In the genomic region with DNA sequence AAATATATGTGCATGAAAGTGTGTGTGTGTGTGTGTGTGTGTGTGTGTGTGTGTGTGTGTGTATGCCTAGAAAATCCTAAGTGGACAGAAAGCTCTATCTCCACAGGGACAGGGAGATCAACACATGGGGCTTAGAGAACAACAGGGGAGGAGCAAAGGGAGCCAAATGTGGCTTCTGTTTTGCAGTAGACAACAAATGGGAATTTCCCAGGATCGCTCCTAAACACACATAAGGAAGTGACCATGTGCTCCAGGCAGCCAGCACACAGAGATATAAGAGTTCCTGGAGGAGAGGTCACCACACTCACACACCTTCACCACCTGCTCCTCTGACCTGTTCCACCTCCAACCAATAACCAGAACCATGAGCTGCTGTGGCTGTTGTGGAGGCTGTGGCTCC, we compare ENCODE assay signal across 49 mouse cellular contexts. TPM values are rescaled to one million over a fixed set of nuclear protein-coding genes. Genes with fewer than 3 reads are reported as not detected.
"Had no signal": no experiment of that assay in that cellular context is flagged by ENCODE, and none has a peak within 500 bp of the region (broad histone marks: within the 10 kb centered on the region; RNA-seq: fewer than 3 reads in every experiment).

TSS of gene Krtap5-3 (plus strand) at position 301 of the 400 bp plus-strand sequence.

- H3K36me3 ChIP-seq: heart, embryonic 10.5 days; heart, embryonic 12.5 days; heart, embryonic 13.5 days; heart, embryonic 15.5 days; hindbrain, embryonic 10.5 days; hindbrain, embryonic 12.5 days; hindbrain, embryonic 13.5 days; hindbrain, embryonic 15.5 days; intestine, embryonic 15.5 days; kidney, embryonic 15.5 days had no signal

- H3K4me2 ChIP-seq: heart, embryonic 11.5 days; heart, embryonic 12.5 days; heart, embryonic 13.5 days; heart, embryonic 15.5 days; hindbrain, embryonic 12.5 days; hindbrain, embryonic 13.5 days; hindbrain, embryonic 14.5 days; hindbrain, embryonic 15.5 days; intestine, embryonic 15.5 days; kidney, embryonic 15.5 days had no signal

- H3K9ac ChIP-seq: heart, embryonic 12.5 days; heart, embryonic 13.5 days; heart, embryonic 15.5 days; hindbrain, embryonic 12.5 days; hindbrain, embryonic 13.5 days; hindbrain, embryonic 14.5 days; hindbrain, embryonic 15.5 days; intestine, embryonic 15.5 days; kidney, embryonic 15.5 days had no signal

- ATAC-seq: hindbrain, embryonic 16.5 days; hindbrain, postnatal 0 days; inflammation-experienced regulatory T-cells, adult 6 months; intestine, embryonic 15.5 days; intestine, embryonic 16.5 days; intestine, postnatal 0 days had no signal

- H3K4me1 ChIP-seq: heart, embryonic 10.5 days; heart, embryonic 12.5 days; heart, embryonic 13.5 days; heart, embryonic 15.5 days; hindbrain, embryonic 10.5 days; hindbrain, embryonic 12.5 days; hindbrain, embryonic 13.5 days; hindbrain, embryonic 15.5 days; intestine, embryonic 15.5 days; kidney, embryonic 15.5 days had no signal

- H3K27ac ChIP-seq: heart, embryonic 10.5 days; heart, embryonic 13.5 days; heart, embryonic 15.5 days; hindbrain, embryonic 10.5 days; hindbrain, embryonic 12.5 days; hindbrain, embryonic 13.5 days; hindbrain, embryonic 14.5 days; hindbrain, embryonic 15.5 days; hindbrain, postnatal 0 days; intestine, embryonic 15.5 days; kidney, embryonic 15.5 days; kidney, postnatal 0 days; layer of hippocampus, adult 2 months had no signal

- H3K27me3 ChIP-seq: heart, embryonic 15.5 days; hindbrain, embryonic 15.5 days; intestine, embryonic 15.5 days; kidney, embryonic 15.5 days had no signal

- H3K4me3 ChIP-seq: heart, embryonic 10.5 days; heart, embryonic 12.5 days; heart, embryonic 13.5 days; heart, embryonic 15.5 days; hindbrain, embryonic 10.5 days; hindbrain, embryonic 12.5 days; hindbrain, embryonic 13.5 days; hindbrain, embryonic 15.5 days; intestine, embryonic 15.5 days; kidney, embryonic 15.5 days; layer of hippocampus, adult 2 months had no signal

- H3K9me3 ChIP-seq: heart, embryonic 10.5 days; heart, embryonic 12.5 days; heart, embryonic 13.5 days; heart, embryonic 15.5 days; hindbrain, embryonic 10.5 days; hindbrain, embryonic 12.5 days; hindbrain, embryonic 13.5 days; hindbrain, embryonic 15.5 days; intestine, embryonic 15.5 days; kidney, embryonic 15.5 days had no signal

- DNase-seq: heart, postnatal 10 days; heart, postnatal 14 days; heart, postnatal 36 days; heart, postnatal 4 days; kidney, adult 11 months; kidney, adult 18-20 months; kidney, adult 2 months; kidney, adult 8-10 months; kidney, adult 9 months; kidney, postnatal 10 days; kidney, postnatal 14 days; kidney, postnatal 25 days; kidney, postnatal 36 days; kidney, postnatal 4 days; layer of hippocampus, adult 9-11 months; layer of hippocampus, postnatal 36 days had no signal

RNA-seq across cellular contexts. Expression of gene Krtap5-3, which starts in this region (rescaled TPM):
- total RNA-seq: heart, postnatal 10 days; heart, postnatal 14 days; heart, postnatal 25 days; heart, postnatal 36 days; heart, postnatal 4 days; hematopoietic stem cell, adult 5-6 weeks; hindbrain, postnatal 0 days; layer of hippocampus, adult 18-20 months; layer of hippocampus, adult 2 months; layer of hippocampus, adult 8-10 months; layer of hippocampus, postnatal 10 days; layer of hippocampus, postnatal 14 days; layer of hippocampus, postnatal 25 days; layer of hippocampus, postnatal 36 days had no signal
- polyA plus RNA-seq: heart, embryonic 10.5 days; heart, embryonic 11.5 days; heart, embryonic 12.5 days; heart, embryonic 13.5 days; heart, embryonic 14.5 days; heart, embryonic 15.5 days; heart, embryonic 16.5 days; heart, postnatal 0 days; hindbrain, embryonic 10.5 days; hindbrain, embryonic 11.5 days; hindbrain, embryonic 12.5 days; hindbrain, embryonic 13.5 days; hindbrain, embryonic 14.5 days; hindbrain, embryonic 15.5 days; hindbrain, embryonic 16.5 days; hindbrain, postnatal 0 days; inflammation-experienced regulatory T-cells, adult 6 months; intestine, embryonic 14.5 days; intestine, embryonic 15.5 days; intestine, embryonic 16.5 days; intestine, postnatal 0 days; kidney, adult 2 months; kidney, embryonic 14.5 days; kidney, embryonic 15.5 days; kidney, embryonic 16.5 days; kidney, postnatal 0 days had no signal
